Mouse (Mus musculus) embryonic facial prominence, embryonic 12.5 days (tissue): Measurements from ENCODE around the gene Fcgrt. TPM values are rescaled to one million over a fixed set of nuclear protein-coding genes. Genes with fewer than 3 reads are reported as not detected.
A peak's percentile ranks its signal among the peaks of the same experiment; 100 is the strongest.
"Not testable (repeated sequence)": the region's sequence is repeated elsewhere in the genome, so short reads cannot be mapped to it uniquely, and the experiment has no call there.

Source experiments
- ATAC-seq: fragments of 200-750 bp; cut with Nextera tagmentation; 2 replicates; pipeline ENCODE4 v1.8.0; 2017; ENCODE audit not compliant: insufficient number of reproducible peaks, insufficient read depth, low FRiP score, low TSS enrichment
- H3K27ac ChIP-seq: fragments of 300-500 bp; sonication (generic); 2 replicates; pipeline ENCODE4 v1.5.1; 2016; ENCODE audit warnings: mild to moderate bottlenecking
- H3K27me3 ChIP-seq: fragments of 300-500 bp; sonication (generic); 2 replicates; pipeline ENCODE4 v1.6.1; 2016; ENCODE audit warnings: mild to moderate bottlenecking, moderate library complexity
- H3K36me3 ChIP-seq: fragments of 300-500 bp; sonication (generic); 2 replicates; pipeline ENCODE4 v1.6.1; 2016; ENCODE audit warnings: mild to moderate bottlenecking
- H3K4me1 ChIP-seq: fragments of 300-500 bp; sonication (generic); 2 replicates; pipeline ENCODE4 v1.6.1; 2016
- H3K4me2 ChIP-seq: fragments of 300-500 bp; sonication (generic); replicated peaks from 2 replicates; pipeline ENCODE4 v1.6.1; 2016; ENCODE audit warnings: mild to moderate bottlenecking, moderate library complexity
- H3K4me3 ChIP-seq: fragments of 300-500 bp; sonication (generic); 2 replicates; pipeline ENCODE4 v1.5.1; 2016; ENCODE audit warnings: mild to moderate bottlenecking
- H3K9ac ChIP-seq: fragments of 300-500 bp; sonication (generic); 2 replicates; pipeline ENCODE4 v1.6.1; 2016; ENCODE audit warnings: mild to moderate bottlenecking, moderate library complexity
- H3K9me3 ChIP-seq: fragments of 300-500 bp; sonication (generic); 2 replicates; pipeline ENCODE4 v1.6.1; 2016; ENCODE audit warnings: mild to moderate bottlenecking, moderate library complexity
- WGBS: fragments of 180-500 bp; shearing (Covaris S2); methylation state at CpG from one replicate; pipeline ENCODE4 v1.1.7; 2016; 5-methylcytosine and 5-hydroxymethylcytosine counted together
- polyA plus RNA-seq: library from polyadenylated mRNA; unstranded; fragments of >200 nt; fragmentation: Nextera tagmentation; extraction: Ambion mirVana; gene quantifications from 2 replicates; pipeline ENCODE4 v1.2.1, GENCODE M21; 2016

The Fcgrt gene
- polyA plus RNA-seq, 1 experiment from 2014 or later = 26.0 TPM

DNA sequence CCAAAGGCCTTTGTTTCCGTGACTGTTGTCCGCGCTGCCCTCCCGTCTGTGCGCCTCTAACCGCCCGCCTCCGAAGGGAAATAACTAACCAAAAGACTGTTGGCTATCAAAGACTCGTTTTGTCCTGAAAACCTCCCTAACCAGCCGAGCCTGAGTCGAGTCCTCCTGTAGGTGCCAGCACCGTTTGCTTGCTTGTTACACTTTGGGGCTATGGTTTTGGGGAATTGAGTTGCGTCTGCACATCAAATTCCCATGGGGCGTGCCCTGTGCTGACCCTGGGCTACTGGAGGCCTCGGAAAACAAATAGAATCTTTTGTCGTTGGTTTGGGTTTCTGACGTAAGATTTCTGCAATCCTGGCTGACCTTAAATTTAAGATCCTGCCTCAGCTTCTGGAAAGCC is 25.7 kb upstream of the Fcgrt start:
- H3K4me1 ChIP-seq = peaks cover 26% of the 10 kb centered on the region
- H3K9ac ChIP-seq = peak overlapping the region; percentile 60
- peak overlapping the region; percentile 91 for H3K4me3 ChIP-seq
- H3K9me3 ChIP-seq = no peaks in the 10 kb centered on the region
- H3K27ac ChIP-seq = peak overlapping the region; percentile 92
- peaks cover 24% of the 10 kb centered on the region for H3K36me3 ChIP-seq
- peaks cover under 1% of the 10 kb centered on the region; the same call in 1 of the 2 replicates for H3K27me3 ChIP-seq
- H3K4me2 ChIP-seq = peak overlapping the region; percentile 62
- no peak for ATAC-seq
- WGBS = under 1% methylated on average over 17 of the region's 17 CpGs

DNA sequence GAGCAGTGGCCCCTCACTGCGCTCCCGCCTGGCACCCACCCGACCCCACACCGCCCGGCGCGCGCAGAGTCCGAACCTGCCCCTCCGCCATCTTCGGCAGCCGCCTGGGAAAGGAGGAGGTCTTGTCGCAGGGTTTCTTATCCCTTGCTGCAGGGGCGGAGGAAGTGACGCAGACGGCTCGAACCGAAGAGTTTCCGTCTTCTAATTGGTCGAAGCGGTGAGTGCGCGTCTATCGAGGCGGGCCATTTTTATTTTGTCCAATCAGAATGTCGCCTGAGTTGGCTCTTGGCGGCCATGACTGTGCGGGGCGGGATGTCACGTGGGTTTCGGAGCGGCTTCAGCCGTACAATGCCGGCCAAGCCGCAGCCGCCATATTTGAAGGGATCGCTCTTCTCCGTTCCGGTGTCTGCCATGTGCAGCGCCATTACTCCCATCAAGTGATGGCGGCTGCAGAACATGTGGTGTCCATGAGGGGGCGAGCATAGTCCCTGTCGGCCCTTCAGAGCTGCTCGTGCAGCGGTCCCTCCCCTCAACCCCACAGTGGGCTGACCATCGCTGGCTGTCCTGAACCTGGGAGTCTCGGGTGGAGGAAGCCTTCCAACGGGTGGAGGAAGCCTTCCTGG is 25.1 kb upstream of the Fcgrt start, which contains the start of gene Rpl13a:
Rpl13a (minus strand) TSS at position 138 of the 623 bp plus-strand sequence.
- H3K9me3 ChIP-seq = no peaks in the 10 kb centered on the region
- H3K4me1 ChIP-seq = peaks cover 26% of the 10 kb centered on the region
- under 1% methylated on average over 48 of the region's 48 CpGs for WGBS
- peak within 1 kb of the TSS; percentile 94 for H3K27ac ChIP-seq
- H3K9ac ChIP-seq = peak within 1 kb of the TSS; percentile 99
- peak within 1 kb of the TSS; percentile 87 for H3K4me2 ChIP-seq
- peak; percentile 93 for ATAC-seq
- H3K36me3 ChIP-seq = peaks cover 24% of the 10 kb centered on the region
- no peaks in the 10 kb centered on the region for H3K27me3 ChIP-seq
- peak within 1 kb of the TSS; percentile 91 for H3K4me3 ChIP-seq

DNA sequence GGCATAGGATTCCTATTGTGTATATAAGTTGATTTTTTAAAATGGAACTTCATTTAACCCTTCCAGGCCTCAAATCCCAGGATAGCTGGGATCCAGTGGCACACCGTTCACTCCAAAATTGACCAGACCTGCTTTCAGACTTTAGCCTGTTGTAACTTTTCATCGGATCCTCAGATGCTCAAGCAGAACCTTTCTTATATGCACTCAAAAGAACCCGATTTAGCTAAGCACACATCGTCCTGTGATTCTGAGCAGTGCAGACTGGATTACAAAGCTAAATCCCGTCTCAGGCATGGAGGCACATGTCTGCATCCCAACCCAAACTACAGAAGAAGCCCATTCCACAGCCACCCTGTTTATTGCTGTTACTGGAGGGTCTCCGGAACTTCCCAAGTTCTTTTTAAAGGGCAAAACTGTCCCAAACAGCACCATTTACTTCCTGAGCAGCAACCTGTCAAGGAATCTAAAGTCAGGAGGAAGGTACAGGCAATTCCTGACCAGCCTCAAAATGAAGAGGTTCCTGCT is 24.1 kb upstream of the Fcgrt start:
- ATAC-seq = no peak
- Histone ChIP-seq H3K4me1 (peaks cover 31% of the 10 kb centered on the region), H3K9me3 (no peaks in the 10 kb centered on the region), H3K9ac (peak overlapping the region; percentile 99), H3K27me3 (no peaks in the 10 kb centered on the region), H3K4me3 (peak overlapping the region; percentile 91), H3K36me3 (peaks cover 29% of the 10 kb centered on the region), H3K27ac (peak overlapping the region; percentile 94), H3K4me2 (peak overlapping the region; percentile 87)
- under 1% methylated on average over 6 of the region's 6 CpGs for WGBS

DNA sequence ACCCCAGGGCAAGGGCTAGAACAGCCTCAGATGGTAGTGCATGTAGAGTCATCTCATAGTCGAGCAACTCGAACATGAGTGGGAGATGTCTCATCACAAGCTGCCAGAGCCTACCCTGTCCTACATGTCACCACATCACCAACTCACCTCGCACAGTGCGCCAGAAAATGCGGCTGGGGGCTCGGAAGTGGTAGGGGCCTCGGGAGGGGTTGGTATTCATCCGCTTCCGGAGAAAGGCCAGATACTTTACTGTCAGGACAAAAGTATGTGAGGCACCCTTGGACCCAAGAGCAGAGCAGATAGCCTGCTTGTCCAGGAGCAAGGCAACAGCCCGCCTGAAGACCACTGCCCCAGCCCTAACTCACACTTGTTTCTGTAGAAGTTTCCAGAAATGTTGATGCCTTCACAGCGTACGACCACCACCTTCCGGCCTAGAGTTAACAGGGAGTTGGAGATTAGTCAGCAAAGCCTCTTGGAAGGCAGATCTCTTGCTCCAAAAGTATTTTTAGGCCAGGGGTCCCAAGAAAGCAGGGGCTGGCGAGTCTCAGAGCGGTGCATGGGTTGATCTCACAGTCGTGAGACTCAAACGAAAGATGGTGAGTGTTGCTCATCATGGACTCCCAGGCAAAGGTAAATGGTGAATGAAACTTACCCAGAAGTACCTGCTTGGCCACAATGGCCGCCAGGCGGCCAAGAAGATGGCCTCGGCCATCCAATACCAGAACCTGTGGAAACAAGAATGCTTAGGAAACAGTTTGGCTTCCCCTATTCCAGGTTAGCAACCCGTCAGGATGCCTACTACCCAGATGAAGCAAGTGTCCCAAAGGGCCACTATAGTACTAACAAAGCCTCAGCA is 23.4 kb upstream of the Fcgrt start:
- peak overlapping the region; percentile 99 for H3K9ac ChIP-seq
- H3K27me3 ChIP-seq = no peaks in the 10 kb centered on the region
- peak overlapping the region; percentile 91 for H3K4me3 ChIP-seq
- 41% methylated on average over 21 of the region's 21 CpGs for WGBS
- H3K9me3 ChIP-seq = no peaks in the 10 kb centered on the region
- peaks cover 36% of the 10 kb centered on the region for H3K4me1 ChIP-seq
- peak overlapping the region; percentile 87 for H3K4me2 ChIP-seq
- ATAC-seq = no peak
- peak overlapping the region; percentile 94 for H3K27ac ChIP-seq
- H3K36me3 ChIP-seq = peaks cover 36% of the 10 kb centered on the region

DNA sequence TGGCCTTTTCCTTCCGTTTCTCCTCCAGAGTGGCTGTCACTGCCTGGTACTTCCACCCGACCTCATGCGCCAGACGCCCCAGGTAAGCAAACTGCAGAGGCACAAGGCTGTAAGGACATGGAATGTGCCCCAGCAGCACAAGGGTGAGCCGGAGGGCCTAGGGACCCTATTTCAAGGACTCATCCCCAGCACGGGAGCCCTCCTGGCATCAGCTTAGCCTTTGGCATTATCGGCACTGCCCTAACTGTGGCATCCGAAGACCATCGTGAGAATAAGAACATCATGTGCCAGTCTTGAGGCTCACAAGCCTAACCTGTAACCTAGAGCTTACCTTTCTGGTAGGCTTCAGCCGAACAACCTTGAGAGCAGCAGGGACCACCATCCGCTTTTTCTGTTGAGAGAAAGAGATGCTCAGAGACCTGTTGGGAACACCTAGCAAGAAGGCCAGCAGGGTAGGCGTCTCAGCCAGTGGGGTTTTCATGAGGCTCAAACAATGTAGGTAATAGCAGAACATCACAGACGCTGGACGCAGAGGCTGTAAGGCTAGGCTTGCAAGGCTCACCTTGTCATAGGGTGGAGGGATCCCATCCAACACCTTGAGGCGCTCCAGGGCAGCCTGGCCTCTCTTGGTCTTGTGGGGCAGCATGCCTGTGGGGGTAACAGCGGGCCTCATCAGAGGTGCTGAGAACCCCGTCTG is 22.6 kb upstream of the Fcgrt start:
- Histone ChIP-seq H3K4me1 (peaks cover 43% of the 10 kb centered on the region), H3K9ac (peak overlapping the region; percentile 99), H3K36me3 (peaks cover 43% of the 10 kb centered on the region), H3K27ac (peak overlapping the region; percentile 94), H3K4me2 (peak overlapping the region; percentile 87), H3K27me3 (no peaks in the 10 kb centered on the region), H3K4me3 (peak overlapping the region; percentile 91), H3K9me3 (no peaks in the 10 kb centered on the region)
- ATAC-seq = no peak
- WGBS = 74% methylated on average over 17 of the region's 17 CpGs

DNA sequence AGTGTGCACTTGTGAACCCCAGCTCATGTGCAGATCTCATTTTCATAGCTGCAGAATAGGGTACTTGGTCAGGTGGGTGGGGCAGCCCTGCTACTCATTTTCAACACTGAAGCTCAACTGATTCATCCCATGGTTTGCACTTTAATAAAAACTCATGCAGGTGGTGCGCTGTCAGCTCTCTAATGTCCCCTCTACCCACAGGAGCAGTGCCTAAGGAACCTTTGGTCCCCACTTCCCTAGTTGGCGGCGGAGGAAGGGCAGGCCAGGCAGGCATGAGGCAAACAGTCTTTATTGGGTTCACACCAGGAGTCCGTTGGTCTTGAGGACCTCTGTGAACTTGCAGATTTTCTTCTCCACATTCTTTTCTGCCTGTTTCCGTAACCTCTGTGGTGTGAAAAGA is 22.0 kb upstream of the Fcgrt start:
- not testable (repeated sequence) for H3K9ac ChIP-seq, ATAC-seq, H3K9me3 ChIP-seq, H3K27me3 ChIP-seq
- Histone ChIP-seq H3K36me3 (peaks cover 50% of the 10 kb centered on the region), H3K4me1 (peaks cover 43% of the 10 kb centered on the region), H3K4me2 (0 out of 2 replicates have a peak overlapping the region, but pooled peaks have one; percentile 6), H3K27ac (peak overlapping the region; percentile 94), H3K4me3 (0 out of 2 replicates have a peak overlapping the region, but pooled peaks have one; percentile 95)
- WGBS = 57% methylated on average over 5 of the region's 5 CpGs

DNA sequence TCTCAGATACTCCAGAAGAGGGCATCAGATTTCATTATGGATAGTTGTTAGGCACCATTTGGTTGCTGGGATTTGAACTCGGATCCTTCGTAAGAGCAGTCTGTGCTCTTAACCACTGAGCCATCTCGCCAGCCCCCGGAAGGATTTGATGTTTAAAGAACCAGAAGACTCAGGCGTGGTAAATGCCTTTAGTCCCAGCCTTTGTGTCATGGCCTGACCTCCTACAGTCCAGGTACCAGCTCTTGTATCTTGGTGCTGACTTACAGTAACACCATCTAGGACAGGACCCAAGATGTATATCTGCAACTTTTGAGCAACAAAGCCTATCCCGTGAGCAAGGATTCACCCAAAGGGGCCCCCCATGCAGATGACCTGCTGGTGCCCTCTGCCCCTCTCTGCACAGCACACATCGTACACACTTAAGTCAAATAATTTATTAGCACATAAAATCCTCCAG is 21.5 kb upstream of the Fcgrt start:
- ATAC-seq = no peak
- H3K36me3 ChIP-seq = peaks cover 55% of the 10 kb centered on the region
- H3K4me1 ChIP-seq = peaks cover 43% of the 10 kb centered on the region

DNA sequence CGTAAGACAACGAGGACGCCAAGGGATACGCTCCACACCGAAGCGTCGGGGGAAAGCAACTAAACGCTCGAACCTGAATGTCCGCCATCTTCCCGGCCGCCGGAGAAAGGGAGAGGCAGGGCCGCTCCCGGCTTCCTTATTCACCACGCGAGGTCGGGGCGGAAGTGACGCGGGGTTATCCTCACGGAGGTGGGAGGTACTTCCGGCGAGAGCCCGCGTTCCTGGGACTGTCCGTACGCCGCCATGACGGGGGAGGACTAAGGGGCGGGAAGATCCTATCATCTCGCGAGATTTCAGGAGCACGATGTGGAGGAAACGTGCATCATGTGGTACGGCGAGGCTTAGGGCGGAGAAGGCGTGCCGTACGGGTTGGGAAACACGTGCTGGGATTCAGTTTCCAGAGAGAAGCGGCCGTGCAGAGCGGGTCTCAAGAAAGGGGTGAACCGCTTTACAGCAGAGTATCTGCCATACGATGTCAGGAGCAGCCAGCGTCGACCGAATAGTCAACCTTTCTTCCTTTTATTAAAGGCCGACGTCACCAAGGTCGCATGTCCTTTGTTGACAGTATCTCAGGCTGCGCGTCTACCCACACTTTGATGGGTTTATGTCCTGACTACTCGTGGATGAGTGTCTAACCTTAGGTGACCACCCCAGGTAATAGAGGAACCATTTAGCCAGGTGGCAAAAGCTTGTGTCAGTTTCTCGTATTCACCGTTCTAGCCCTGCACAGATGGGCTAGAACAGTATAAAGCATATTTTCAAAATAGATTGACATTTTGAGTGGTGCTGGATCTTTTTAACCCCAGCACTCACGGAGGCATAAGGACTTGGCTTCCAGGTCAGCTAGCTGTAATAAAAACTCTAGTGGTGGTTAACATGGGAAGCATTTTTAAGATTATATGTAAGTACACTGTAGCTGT is 20.8 kb upstream of the Fcgrt start, which contains the start of gene Rps11:
Rps11 (minus strand) TSS at position 216 of the 920 bp plus-strand sequence.
- WGBS = under 1% methylated on average over 59 of the region's 59 CpGs
- Histone ChIP-seq H3K4me1 (peaks cover 38% of the 10 kb centered on the region), H3K27ac (peak within 1 kb of the TSS; percentile 94), H3K27me3 (no peaks in the 10 kb centered on the region), H3K4me3 (peak within 1 kb of the TSS; percentile 95), H3K9me3 (no peaks in the 10 kb centered on the region), H3K9ac (peak within 1 kb of the TSS; percentile 97), H3K36me3 (peaks cover 61% of the 10 kb centered on the region), H3K4me2 (peak within 1 kb of the TSS; percentile 62)
- ATAC-seq = peak; percentile 84

More for the DNA sequence above, 21.5 kb upstream of the Fcgrt start:
- no peaks in the 10 kb centered on the region for H3K27me3 ChIP-seq
- no peak overlapping the region for H3K9ac ChIP-seq
- peak overlapping the region; percentile 47 for H3K4me2 ChIP-seq
- H3K27ac ChIP-seq = peak overlapping the region; percentile 94
- H3K4me3 ChIP-seq = peak overlapping the region; percentile 95; the same call in 1 of the 2 replicates
- no peaks in the 10 kb centered on the region for H3K9me3 ChIP-seq
- WGBS = 18% methylated on average over 7 of the region's 7 CpGs

DNA sequence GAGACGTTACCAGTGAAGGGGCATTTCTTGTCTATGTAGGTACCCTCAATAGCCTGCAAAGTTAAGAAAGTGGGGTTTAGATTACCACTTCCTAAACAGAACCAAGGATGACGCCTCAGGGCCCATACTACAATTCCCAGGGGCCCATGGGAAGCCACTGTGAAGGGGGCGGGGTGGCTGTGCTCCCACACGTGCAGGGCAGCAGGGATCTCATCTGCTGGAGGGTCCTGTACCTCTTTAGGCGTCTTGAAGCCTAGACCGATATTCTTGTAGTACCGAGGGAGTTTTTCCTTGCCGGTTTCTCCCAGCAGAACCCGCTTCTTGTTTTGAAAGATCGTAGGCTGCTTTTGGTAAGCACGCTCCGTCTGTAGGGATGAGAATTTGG is 19.5 kb upstream of the Fcgrt start:
- Histone ChIP-seq H3K27ac (peak overlapping the region; percentile 82), H3K27me3 (no peaks in the 10 kb centered on the region), H3K9me3 (no peaks in the 10 kb centered on the region), H3K4me1 (peaks cover 36% of the 10 kb centered on the region), H3K4me2 (peak overlapping the region; percentile 62), H3K4me3 (peak overlapping the region; percentile 95), H3K9ac (peak overlapping the region; percentile 97), H3K36me3 (peaks cover 69% of the 10 kb centered on the region)
- 22% methylated on average over 12 of the region's 12 CpGs for WGBS
- no peak for ATAC-seq

DNA sequence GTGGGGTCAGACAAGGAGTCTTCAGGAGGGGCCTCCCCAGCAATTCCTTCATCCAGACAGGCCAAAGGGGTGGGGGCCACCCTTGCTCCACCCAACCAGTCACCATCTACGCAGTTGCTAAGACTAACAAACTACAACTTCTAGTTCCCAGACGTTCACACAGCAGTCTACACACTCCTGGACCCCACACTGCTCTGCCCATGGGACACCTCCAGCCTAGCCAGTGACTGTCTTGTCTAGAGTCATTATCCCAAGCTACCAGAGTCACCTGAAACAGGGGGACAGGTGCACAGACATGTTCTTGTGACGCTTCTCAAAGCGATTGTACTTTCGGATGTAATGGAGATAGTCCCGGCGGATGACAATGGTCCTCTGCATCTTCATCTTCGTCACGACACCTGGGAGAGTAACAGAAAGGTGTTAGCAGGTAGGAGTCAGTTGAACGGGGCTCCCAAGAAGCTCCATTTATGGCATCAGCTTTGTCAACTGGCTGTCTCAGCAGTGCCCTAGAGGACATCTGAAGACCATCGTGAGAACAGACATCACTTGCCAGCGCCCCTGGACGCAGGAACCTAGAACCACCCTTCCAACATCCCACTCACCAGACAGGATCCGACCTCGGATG is 19.0 kb upstream of the Fcgrt start:
- peaks cover 69% of the 10 kb centered on the region for H3K36me3 ChIP-seq

More for the DNA sequence above, 19.0 kb upstream of the Fcgrt start:
- H3K9ac ChIP-seq = peak overlapping the region; percentile 97
- ATAC-seq = no peak
- peak overlapping the region; percentile 95 for H3K4me3 ChIP-seq
- 84% methylated on average over 15 of the region's 15 CpGs for WGBS
- H3K4me2 ChIP-seq = peak overlapping the region; percentile 62
- H3K27ac ChIP-seq = peak overlapping the region; percentile 82; the same call in 1 of the 2 replicates
- H3K27me3 ChIP-seq = no peaks in the 10 kb centered on the region
- H3K4me1 ChIP-seq = peaks cover 36% of the 10 kb centered on the region
- no peaks in the 10 kb centered on the region for H3K9me3 ChIP-seq
